ENCODE assay signal across 23 mouse cellular contexts in the genomic region with DNA sequence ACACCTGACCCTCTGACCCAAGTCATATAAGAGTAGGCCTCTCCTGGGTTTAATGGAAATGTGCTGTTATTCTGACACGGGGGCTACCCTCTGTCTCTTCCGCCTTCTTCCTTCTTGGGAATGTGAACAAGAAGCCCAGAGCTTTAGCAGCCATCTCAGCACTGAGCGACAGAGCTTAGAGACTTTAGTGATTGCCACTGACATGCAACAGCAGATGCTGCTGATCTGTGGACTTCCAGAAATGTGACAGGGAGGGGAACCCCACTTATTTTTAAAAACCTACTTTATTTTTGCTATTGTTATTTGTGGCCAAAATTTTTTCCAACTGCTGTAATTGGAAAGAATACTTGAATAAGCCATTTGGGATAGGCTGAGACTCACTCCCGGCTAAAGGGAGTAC.
"Had no signal": no experiment of that assay in that cellular context is flagged by ENCODE, and none has a peak within 500 bp of the region (broad histone marks: within the 10 kb centered on the region; RNA-seq: fewer than 3 reads in every experiment).

No protein-coding gene starts in this region.

- DNase-seq: forebrain, postnatal 0 days; gastrocnemius, postnatal 14 days; gastrocnemius, postnatal 36 days; heart, adult 18-20 months; heart, postnatal 14 days; heart, postnatal 36 days; kidney, adult 11 months; kidney, adult 2 months; kidney, adult 9 months; kidney, postnatal 14 days; kidney, postnatal 36 days; layer of hippocampus, adult 9-11 months; layer of hippocampus, postnatal 36 days; left cerebral cortex, postnatal 4 days had no signal

- H3K9ac ChIP-seq: forebrain, postnatal 0 days; heart, embryonic 13.5 days; heart, embryonic 15.5 days; hindbrain, embryonic 13.5 days; hindbrain, embryonic 15.5 days; kidney, embryonic 15.5 days; limb, embryonic 13.5 days; limb, embryonic 15.5 days had no signal

- H3K4me2 ChIP-seq: heart, embryonic 13.5 days; heart, embryonic 15.5 days; hindbrain, embryonic 13.5 days; hindbrain, embryonic 15.5 days; kidney, embryonic 15.5 days; limb, embryonic 13.5 days; limb, embryonic 15.5 days had no signal

- H3K4me1 ChIP-seq: hindbrain, embryonic 15.5 days had no signal

- H3K9me3 ChIP-seq: heart, embryonic 13.5 days; heart, embryonic 15.5 days; hindbrain, embryonic 13.5 days; hindbrain, embryonic 15.5 days; kidney, embryonic 15.5 days; limb, embryonic 13.5 days; limb, embryonic 15.5 days had no signal

- H3K36me3 ChIP-seq: heart, embryonic 13.5 days; heart, embryonic 15.5 days; hindbrain, embryonic 13.5 days; hindbrain, embryonic 15.5 days; kidney, embryonic 15.5 days; limb, embryonic 13.5 days; limb, embryonic 15.5 days had no signal

- H3K27ac ChIP-seq: heart, embryonic 13.5 days; heart, embryonic 15.5 days; hindbrain, embryonic 13.5 days; hindbrain, embryonic 15.5 days; hindbrain, postnatal 0 days; kidney, embryonic 15.5 days; kidney, postnatal 0 days had no signal

- ATAC-seq: forebrain, postnatal 0 days; hindbrain, postnatal 0 days had no signal

- H3K27me3 ChIP-seq: heart, embryonic 13.5 days; heart, embryonic 15.5 days; hindbrain, embryonic 13.5 days; hindbrain, embryonic 15.5 days; kidney, embryonic 15.5 days; limb, embryonic 13.5 days; limb, embryonic 15.5 days had no signal

- H3K4me3 ChIP-seq: heart, embryonic 13.5 days; heart, embryonic 15.5 days; hindbrain, embryonic 13.5 days; hindbrain, embryonic 15.5 days; kidney, embryonic 15.5 days; limb, embryonic 13.5 days; limb, embryonic 15.5 days had no signal
